Mouse (Mus musculus) kidney, postnatal 4 days (tissue): ENCODE data around the gene Cerk.
"Not testable (repeated sequence)": the region's sequence is repeated elsewhere in the genome, so short reads cannot be mapped to it uniquely, and the experiment has no call there.

Source experiments
- DNase-seq, 2 experiments: peaks; one replicate each; pipeline ENCODE4 v3.0.0; 2021; ENCODE audit warnings: mixed read lengths in 2 of 2

Gene Cerk

DNA sequence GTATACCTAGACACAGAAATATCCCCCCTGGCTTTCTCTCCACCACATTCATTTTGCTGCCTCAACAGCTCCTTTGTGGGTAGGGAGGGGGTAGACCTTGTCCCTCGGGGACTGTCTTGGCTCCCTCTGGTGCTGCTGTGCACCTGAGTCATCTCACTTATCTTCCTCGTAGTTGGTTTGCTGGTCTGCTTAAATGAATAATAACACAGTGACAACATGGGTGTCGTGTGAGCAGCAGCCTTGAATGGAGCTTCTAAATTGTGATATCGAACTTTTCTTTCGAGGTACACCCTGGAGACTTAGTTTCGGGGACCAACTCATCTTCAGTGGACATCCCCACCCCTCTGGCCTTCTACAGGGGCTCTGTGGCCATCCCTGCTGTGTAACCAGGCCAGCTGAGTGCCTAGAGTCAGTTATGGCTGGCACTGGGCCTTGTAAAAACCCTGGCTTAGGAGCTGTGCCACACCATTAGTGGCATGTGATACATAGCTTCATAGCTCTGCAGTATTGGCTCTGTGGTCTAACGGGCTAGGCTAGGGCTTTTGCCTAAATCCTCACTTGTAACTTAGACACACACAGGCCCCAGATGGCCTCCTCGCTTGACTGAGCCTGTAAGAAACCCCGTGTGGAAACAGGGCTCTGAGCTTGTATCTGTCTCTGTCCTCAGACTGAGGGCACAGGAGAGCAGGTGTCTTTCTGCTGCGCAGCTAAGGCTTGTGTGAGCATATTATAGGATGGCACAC, 75.4 kb downstream of the Cerk start:
- DNase-seq, result no peak

DNA sequence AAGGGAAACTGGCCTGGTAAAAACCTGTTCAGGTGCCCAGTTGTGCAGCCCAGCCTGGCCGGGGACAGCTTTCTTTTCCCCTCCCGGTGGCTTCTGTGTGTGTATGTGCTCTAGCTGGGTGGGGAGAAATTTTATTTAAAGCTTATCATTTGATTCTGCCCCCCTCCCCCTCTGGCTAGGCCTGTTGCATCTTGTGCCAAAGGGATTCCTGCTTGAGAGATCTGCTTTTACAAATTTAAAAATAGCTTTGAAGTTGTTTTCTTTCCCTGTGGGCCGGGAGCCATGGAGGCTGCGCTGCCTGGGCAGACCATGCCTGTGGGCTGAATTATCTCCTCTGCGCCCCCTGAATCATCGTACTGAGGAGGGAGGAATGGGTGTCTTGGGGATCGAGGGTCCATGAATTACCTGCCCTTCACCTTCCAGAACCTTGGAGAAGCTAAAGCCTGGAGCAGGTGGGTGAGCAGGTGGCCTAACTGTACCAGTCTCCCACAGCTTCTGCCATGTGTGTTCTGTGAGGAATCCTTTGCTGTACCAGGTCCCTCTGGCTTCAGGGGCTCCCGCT, 76.2 kb downstream of the Cerk start:
- no peak for DNase-seq

DNA sequence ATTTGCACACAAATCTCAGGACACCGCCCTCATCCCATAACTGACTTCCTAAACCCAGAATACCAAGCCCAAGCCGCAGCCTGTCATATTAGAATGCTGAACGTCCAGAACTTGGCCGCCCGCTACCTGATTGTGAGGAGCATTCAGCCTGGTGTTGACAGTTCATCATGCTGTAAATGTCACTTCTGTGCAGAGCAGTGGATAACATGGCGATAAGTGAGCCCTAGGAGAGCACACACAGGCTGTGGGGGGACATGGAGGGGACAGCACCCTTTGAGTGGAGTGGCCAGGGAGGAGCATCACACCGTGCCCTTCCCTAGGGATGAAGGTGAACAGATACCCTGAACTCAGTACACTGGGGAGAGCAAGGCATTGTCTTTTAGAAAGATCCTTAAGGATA, 76.7 kb downstream of the Cerk start:
- DNase-seq, result no peak

DNA sequence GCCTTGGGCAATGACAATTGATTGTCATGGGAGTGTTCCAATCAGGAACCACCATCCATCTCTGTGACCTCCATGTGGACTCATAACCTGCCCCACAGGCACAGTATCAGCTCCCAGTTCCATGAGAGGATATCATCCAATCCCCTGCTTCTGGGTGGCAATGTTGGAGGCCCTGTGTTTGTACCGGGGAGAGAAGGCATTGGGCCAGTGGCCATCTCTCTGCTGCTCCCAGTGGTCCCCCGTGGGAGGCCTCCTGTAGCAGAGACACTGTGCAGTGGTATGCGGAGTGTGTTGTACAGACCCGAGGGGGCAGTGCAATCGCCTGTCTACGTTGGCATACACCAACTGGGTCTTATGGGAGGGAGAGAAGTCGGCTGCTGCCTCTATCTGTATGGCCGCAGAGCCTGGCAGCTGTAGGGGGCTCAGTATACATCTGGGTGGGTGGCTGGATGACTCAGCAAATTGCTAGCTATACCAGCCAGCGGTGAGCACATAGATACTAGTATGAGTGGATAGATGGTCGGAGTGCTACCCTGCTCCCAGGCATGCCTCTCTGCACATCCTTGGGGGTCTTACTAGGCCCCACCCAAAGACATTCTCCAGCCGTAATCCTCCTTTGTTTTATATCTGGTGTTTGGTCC, 78.0 kb downstream of the Cerk start:
- DNase-seq, result no peak

GRCm38 (mm10) chr15:86105751-86106150, 80.2 kb downstream of the Cerk start:
- no peak for DNase-seq

DNA sequence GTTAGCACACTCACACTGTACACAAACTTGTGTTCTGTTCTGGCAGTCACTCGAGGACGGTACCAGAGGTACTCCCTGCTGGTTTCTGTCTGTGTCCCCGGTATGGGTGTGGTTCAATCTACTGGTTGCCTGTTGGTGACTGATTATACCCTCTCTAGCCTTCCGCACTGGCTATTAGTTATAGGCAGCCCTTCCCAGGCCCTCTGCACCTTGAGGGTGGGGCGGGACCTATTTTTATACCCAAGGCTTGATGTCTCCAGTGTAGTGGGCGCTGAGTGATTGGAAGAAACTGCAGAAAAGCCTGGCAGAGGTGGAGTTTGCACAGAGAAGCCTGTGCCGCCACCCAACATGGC, 80.6 kb downstream of the Cerk start:
- DNase-seq, result no peak

DNA sequence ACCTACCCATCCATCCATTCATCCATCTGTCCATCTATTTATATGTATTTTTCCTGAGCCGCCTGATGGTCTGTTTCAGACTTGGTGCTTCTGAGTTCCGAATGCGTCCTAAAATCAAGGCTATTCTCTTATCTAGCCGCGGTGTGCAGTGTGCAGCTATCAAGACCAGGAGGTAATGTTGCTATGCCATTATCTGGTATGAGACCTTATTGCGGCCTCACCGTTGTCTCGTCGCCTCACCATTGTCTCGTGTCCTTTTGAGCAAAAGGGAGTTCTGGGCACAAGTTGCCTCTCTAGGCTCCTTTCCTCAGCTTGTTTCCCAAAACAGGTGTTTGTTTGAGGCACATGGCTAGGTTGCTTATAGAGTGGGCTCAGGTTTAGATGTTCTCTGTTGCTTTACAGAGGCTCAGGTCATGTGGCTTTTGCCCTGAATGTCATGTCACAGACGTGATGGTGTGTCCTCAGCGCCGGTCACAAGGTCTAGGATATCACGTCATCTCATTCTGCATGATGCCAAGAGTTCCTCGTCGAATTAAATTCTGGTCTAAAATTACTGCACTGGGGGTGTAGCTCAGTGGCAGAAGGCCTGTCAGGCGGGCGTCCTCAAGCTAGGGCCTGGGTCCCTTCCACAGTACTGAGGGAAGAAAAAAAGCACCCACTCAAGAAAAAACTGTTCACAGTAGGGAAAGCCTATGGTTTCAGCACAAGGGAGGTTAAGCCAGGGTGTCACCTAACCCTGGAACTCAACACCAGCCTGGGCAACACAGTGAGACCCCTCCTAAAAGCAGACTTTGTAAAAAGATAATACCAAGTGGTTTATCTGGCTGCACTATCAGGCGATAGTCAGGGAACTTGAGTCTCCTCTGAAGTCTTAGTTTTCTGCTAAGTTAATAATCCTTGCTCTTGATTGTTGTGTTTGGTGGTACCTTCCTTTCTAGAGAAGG, 81.3 kb downstream of the Cerk start:
- no peak for DNase-seq

- DNase-seq, result no peak
Observed at GRCm38 (mm10) chr15:86102308-86102707, 83.6 kb downstream of the Cerk start.

DNA sequence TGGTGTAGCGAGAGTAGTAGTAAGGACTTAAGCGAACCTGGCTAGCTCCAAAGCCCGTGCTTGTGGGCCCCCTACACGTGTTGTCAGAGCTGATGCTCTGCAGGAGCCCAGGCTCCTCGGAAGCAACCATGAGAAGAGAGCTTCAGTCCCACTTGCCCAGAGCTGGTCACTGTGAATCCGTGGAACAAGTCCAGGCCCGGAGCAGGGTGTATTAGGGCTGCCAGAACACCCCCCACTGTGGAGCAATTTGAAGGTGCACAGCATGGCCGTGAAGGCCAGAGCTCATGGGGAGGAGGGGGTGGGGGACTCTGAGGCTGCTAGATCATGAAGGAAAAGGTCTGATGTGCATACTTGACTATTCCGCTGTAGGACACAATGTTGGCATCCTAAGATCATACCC, 84.4 kb downstream of the Cerk start:
- DNase-seq, result no peak

DNA sequence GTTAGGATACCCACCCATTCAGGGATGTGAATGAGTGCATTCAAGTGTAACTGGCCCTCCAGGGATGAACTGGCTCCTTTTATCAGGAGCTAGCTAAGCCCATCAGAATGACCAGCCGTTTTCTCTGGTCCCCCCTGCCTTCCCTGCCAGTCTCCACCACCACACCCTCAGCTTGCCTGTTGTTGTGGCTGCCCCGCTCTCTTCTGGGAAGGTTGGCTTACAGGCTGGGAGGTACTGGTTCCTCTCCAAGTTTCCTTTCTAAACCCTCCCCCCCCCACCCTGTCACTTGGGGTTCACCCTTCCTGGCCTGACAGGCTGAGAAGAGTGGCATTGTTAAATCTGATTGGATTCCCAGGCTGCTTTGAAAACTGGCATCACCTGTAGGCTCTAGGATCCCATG, 88.1 kb downstream of the Cerk start:
- DNase-seq, result no peak

- not testable (repeated sequence) for DNase-seq
Observed at GRCm38 (mm10) chr15:86096604-86097020, 89.3 kb downstream of the Cerk start.

GRCm38 (mm10) chr15:86095722-86096603, 90.0 kb downstream of the Cerk start:
- peak in 1 of 2 experiments; percentile 45 for DNase-seq

- peak in 1 of 2 experiments; percentile 35 for DNase-seq
Observed at GRCm38 (mm10) chr15:86094324-86095121, 91.4 kb downstream of the Cerk start.

DNA sequence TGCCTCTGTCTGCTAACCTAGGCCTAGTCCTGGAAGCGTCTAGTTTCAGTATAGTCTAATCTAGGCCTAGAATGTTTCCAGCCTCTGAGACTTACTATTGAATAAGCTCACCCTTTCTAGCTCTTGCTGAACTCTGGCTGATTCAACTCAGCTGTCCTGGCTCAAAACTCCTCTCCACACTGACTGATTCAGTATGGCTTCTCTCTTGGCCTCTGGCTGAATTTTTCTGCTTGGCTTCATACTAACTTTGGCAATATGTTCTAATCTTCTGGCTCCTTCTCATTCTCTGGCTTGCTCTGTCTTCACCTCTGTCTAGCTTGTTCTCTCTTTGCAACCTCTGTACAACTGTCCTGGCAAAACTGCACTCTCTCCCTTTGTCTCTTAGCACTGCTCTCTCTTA, 92.7 kb downstream of the Cerk start:
- DNase-seq, result peak in 1 of 2 experiments; percentile 42

- DNase-seq, result peak in 1 of 2 experiments; percentile 70
Observed at GRCm38 (mm10) chr15:86091998-86092670, 93.8 kb downstream of the Cerk start.

DNA sequence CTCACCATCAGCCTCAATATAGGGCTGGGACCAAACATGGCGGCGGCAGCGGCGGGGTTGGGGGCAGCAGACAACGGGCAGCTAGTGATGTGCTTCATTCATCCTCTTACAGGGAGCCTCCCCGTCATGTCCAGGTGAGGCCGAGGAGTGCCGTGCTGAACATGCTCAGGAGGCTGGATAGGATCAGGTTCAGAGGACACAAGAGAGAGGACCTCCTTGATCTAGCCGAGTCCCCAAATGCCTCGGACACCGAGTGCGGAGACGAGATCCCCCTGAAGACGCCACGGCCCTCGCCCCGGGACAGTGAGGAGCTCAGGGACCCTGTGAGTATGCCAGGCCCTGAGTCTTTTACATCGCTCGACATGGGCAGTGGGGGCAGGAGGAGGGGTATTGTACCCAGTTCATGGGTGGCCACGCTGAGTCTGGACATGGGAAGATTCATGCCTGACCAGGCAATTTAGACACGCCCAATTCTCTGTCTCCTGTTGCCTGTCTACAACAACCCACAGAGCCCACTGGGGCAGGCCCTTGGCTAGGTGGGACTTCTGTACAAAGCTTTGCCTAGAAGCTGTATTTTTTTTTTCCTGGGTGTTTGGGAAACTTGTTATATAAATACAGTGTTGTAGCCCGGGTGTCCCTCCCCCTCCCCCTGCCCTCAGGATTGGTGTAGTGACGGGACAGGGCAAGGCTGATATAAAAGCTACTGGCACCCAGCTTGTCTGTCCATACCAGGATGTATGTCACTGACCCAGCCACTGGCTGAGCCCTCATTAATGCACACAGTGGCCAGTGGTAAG, 94.5 kb downstream of the Cerk start:
- peak in 1 of 2 experiments; percentile 28 for DNase-seq

- DNase-seq, result no peak
Observed at GRCm38 (mm10) chr15:86090578-86090977, 95.4 kb downstream of the Cerk start.

DNA sequence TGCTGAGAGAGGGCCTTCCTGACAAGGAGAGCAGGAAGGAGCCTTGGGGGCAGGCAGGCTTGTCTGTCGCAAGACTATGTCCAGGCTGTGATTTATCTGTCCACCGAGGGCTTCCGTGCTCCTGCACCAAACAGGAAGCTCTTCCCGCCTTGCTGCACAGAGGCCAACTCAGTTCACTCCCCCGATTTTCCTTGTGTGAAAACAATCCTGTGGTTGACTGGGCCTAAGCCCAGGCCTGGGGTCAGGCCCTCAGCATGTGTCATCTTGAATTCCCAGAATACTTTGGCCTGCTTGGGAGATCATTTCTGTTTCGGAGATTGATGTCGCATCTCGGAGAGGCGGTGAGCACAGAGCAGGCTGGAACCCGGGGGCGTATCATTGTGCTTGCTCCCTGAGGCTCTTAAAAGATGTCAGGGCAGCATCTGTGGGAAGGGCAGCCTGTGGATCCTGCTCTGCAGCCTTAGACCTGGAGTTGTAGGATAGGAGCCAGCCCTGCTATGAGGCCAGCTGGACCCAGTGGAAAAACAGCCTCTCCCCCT, 95.9 kb downstream of the Cerk start:
- peak; percentile 87 to 92 for DNase-seq
